Mouse (Mus musculus): ENCODE data around the gene Adarb2. TPM values are rescaled to one million over a fixed set of nuclear protein-coding genes. Genes with fewer than 3 reads are reported as not detected.
"Not testable (repeated sequence)": the region's sequence is repeated elsewhere in the genome, so short reads cannot be mapped to it uniquely, and the experiment has no call there.

Adarb2 gene
- total RNA-seq, 2 experiments from 2014 or later, result 0.12 TPM; not detected in 1

GRCm38 (mm10) chr13:8584257-8585005 lies 381.8 kb downstream of the Adarb2 start:
- no peak for DNase-seq (ENCODE audit: low spot score)

- no peak for DNase-seq (ENCODE audit: low spot score)
These were observed 384.8 kb downstream of the Adarb2 start for GRCm38 (mm10) chr13:8587447-8587846.

GRCm38 (mm10) chr13:8590460-8590859 lies 387.8 kb downstream of the Adarb2 start:
- no peak for DNase-seq (ENCODE audit: low spot score)

- DNase-seq (ENCODE audit: low spot score), result no peak
These were observed 394.4 kb downstream of the Adarb2 start for GRCm38 (mm10) chr13:8596977-8597646.

- no peak for DNase-seq (ENCODE audit: low spot score)
These were observed 395.0 kb downstream of the Adarb2 start for GRCm38 (mm10) chr13:8597647-8598017.

- DNase-seq (ENCODE audit: low spot score), result no peak
These were observed 403.0 kb downstream of the Adarb2 start for GRCm38 (mm10) chr13:8605645-8606044.

GRCm38 (mm10) chr13:8608040-8608439 lies 405.4 kb downstream of the Adarb2 start:
- no peak for DNase-seq (ENCODE audit: low spot score)

- not testable (repeated sequence) for DNase-seq (ENCODE audit: low spot score)
These were observed 406.3 kb downstream of the Adarb2 start for GRCm38 (mm10) chr13:8608918-8609317.

GRCm38 (mm10) chr13:8610956-8611355 lies 408.3 kb downstream of the Adarb2 start:
- no peak for DNase-seq (ENCODE audit: low spot score)

GRCm38 (mm10) chr13:8612618-8613391 lies 410.1 kb downstream of the Adarb2 start:
- no peak for DNase-seq (ENCODE audit: low spot score)

GRCm38 (mm10) chr13:8616685-8617084 lies 414.0 kb downstream of the Adarb2 start:
- DNase-seq (ENCODE audit: low spot score), result no peak

GRCm38 (mm10) chr13:8622263-8622662 lies 419.6 kb downstream of the Adarb2 start:
- DNase-seq (ENCODE audit: low spot score), result no peak

GRCm38 (mm10) chr13:8629565-8629964 lies 426.9 kb downstream of the Adarb2 start:
- DNase-seq (ENCODE audit: low spot score), result no peak

GRCm38 (mm10) chr13:8631618-8632017 lies 429.0 kb downstream of the Adarb2 start:
- no peak for DNase-seq (ENCODE audit: low spot score)

- no peak for DNase-seq (ENCODE audit: low spot score)
These were observed 429.4 kb downstream of the Adarb2 start for GRCm38 (mm10) chr13:8632072-8632471.

- DNase-seq (ENCODE audit: low spot score), result no peak
These were observed 431.0 kb downstream of the Adarb2 start for GRCm38 (mm10) chr13:8633385-8634337.

GRCm38 (mm10) chr13:8642084-8642483 lies 439.4 kb downstream of the Adarb2 start:
- no peak for DNase-seq (ENCODE audit: low spot score)

GRCm38 (mm10) chr13:8643920-8644319 lies 441.3 kb downstream of the Adarb2 start:
- no peak for DNase-seq (ENCODE audit: low spot score)

- DNase-seq (ENCODE audit: low spot score), result no peak
These were observed 442.4 kb downstream of the Adarb2 start for GRCm38 (mm10) chr13:8644805-8645679.

GRCm38 (mm10) chr13:8649261-8649660 lies 446.6 kb downstream of the Adarb2 start:
- no peak for DNase-seq (ENCODE audit: low spot score)
